Mouse (Mus musculus) liver, embryonic 14.5 days (tissue): ENCODE results near the gene E130114P18Rik.

ENCODE experiments used
- CTCF ChIP-seq: IDR thresholded peaks from 2 replicates; pipeline ENCODE4 v1.5.1; 2016; ENCODE audit warnings: antibody characterized with exemption, low read depth, control low read depth
- EP300 ChIP-seq: IDR thresholded peaks from 2 replicates; pipeline ENCODE4 v1.6.1; 2016; ENCODE audit warnings: antibody characterized with exemption, low read depth

- TF ChIP-seq CTCF (no peak), EP300 (no peak)
Measured at GRCm38 (mm10) chr4:97647700-97648435, 130.0 kb downstream of the E130114P18Rik start.
